Mouse (Mus musculus) stomach, postnatal 0 days (tissue): Measurements from ENCODE around the gene Jph4. TPM values are rescaled to one million over a fixed set of nuclear protein-coding genes. Genes with fewer than 3 reads are reported as not detected.
A peak's percentile ranks its signal among the peaks of the same experiment; 100 is the strongest.

Source experiments
- ATAC-seq: fragments of 200-750 bp; cut with Nextera tagmentation; 2 replicates; pipeline ENCODE4 v1.8.0; 2017; ENCODE audit not compliant: low FRiP score, low TSS enrichment
- DNase-seq: peaks from one replicate; pipeline ENCODE4 v3.0.0-alpha.2; 2016; ENCODE audit warnings: low spot score
- H3K27ac ChIP-seq: fragments of 300-500 bp; sonication (generic); replicated peaks from 2 replicates; pipeline ENCODE4 v1.5.1; 2014; ENCODE audit warnings: mild to moderate bottlenecking, control low read depth
- H3K27me3 ChIP-seq: fragments of 300-500 bp; sonication (generic); 2 replicates; pipeline ENCODE4 v1.6.1; 2014; ENCODE audit warnings: low read length; ENCODE audit not compliant: control insufficient read depth, insufficient read depth
- H3K36me3 ChIP-seq: fragments of 300-500 bp; sonication (generic); 2 replicates; pipeline ENCODE4 v1.6.1; 2014; ENCODE audit warnings: low read length, mixed read lengths; ENCODE audit not compliant: control insufficient read depth, insufficient read depth
- H3K4me1 ChIP-seq: fragments of 300-500 bp; sonication (generic); replicated peaks from 2 replicates; pipeline ENCODE4 v1.6.1; 2014; ENCODE audit warnings: antibody characterized with exemption; ENCODE audit not compliant: control insufficient read depth, insufficient read depth
- H3K4me2 ChIP-seq: fragments of 300-500 bp; sonication (generic); replicated peaks from 2 replicates; pipeline ENCODE4 v1.6.1; 2014; ENCODE audit warnings: low read depth, mild to moderate bottlenecking, control low read depth, moderate library complexity
- H3K4me3 ChIP-seq: fragments of 300-500 bp; sonication (generic); 2 replicates; pipeline ENCODE4 v1.5.1; 2014; ENCODE audit warnings: low read depth, low read length, control low read depth
- H3K9ac ChIP-seq: fragments of 300-500 bp; sonication (generic); 2 replicates; pipeline ENCODE4 v1.6.1; 2014; ENCODE audit warnings: mild to moderate bottlenecking, low read length, control low read depth, mixed read lengths
- H3K9me3 ChIP-seq: fragments of 300-500 bp; sonication (generic); 2 replicates; pipeline ENCODE4 v1.6.1; 2016; ENCODE audit warnings: low read length; ENCODE audit not compliant: control insufficient read depth
- CTCF ChIP-seq: IDR thresholded peaks from 2 replicates; pipeline ENCODE4 v1.5.1; 2016; ENCODE audit warnings: antibody characterized with exemption, low read depth, mild to moderate bottlenecking, moderate library complexity
- EP300 ChIP-seq: optimal IDR thresholded peaks from 2 replicates; pipeline ENCODE3; 2016; ENCODE audit warnings: antibody characterized with exemption
- WGBS: fragments of 180-500 bp; shearing (Covaris S2); extraction: QIAGEN DNeasy Blood & Tissue Kit; methylation state at CpG from one replicate; pipeline ENCODE4 v1.1.7; 2014; 5-methylcytosine and 5-hydroxymethylcytosine counted together
- polyA plus RNA-seq: library from polyadenylated mRNA; unstranded; fragments of >200 nt; fragmentation: Nextera tagmentation; extraction: Ambion mirVana; gene quantifications from 2 replicates; pipeline ENCODE4 v1.2.1, GENCODE M21; 2015

Jph4 gene
- polyA plus RNA-seq, 1 experiment from 2014 or later = 1.0 TPM

GRCm38 (mm10) chr14:55074416-55074815 lies 42.3 kb downstream of the Jph4 start:
- no peaks in the 10 kb centered on the region for H3K4me1 ChIP-seq
- TF ChIP-seq CTCF (no peak), EP300 (no peak)
- H3K27me3 ChIP-seq = no peaks in the 10 kb centered on the region
- no peak overlapping the region for H3K9ac ChIP-seq
- no peak overlapping the region for H3K27ac ChIP-seq
- no peaks in the 10 kb centered on the region for H3K36me3 ChIP-seq
- DNase-seq = no peak
- H3K4me2 ChIP-seq = no peak overlapping the region
- no peak for ATAC-seq
- no peaks in the 10 kb centered on the region for H3K9me3 ChIP-seq
- H3K4me3 ChIP-seq = no peak overlapping the region
- 89% methylated on average over 12 of the region's 12 CpGs for WGBS

- H3K4me1 ChIP-seq = no peaks in the 10 kb centered on the region
- H3K4me2 ChIP-seq = peak overlapping the region; percentile 35
- ATAC-seq (0 out of 2 replicates have a peak, but pooled peaks have one; percentile 41), DNase-seq (peak; percentile 60)
- 31% methylated on average over 19 of the region's 19 CpGs for WGBS
- H3K27ac ChIP-seq = no peak overlapping the region
- no peak for TF ChIP-seq EP300
- no peak for TF ChIP-seq CTCF
- H3K9me3 ChIP-seq = no peaks in the 10 kb centered on the region
- no peak overlapping the region for H3K9ac ChIP-seq
- H3K4me3 ChIP-seq = 0 out of 2 replicates have a peak overlapping the region, but pooled peaks have one; percentile 2
- H3K27me3 ChIP-seq = no peaks in the 10 kb centered on the region
- H3K36me3 ChIP-seq = no peaks in the 10 kb centered on the region
Measured at GRCm38 (mm10) chr14:55071756-55072155, 45.0 kb downstream of the Jph4 start.

GRCm38 (mm10) chr14:55066042-55066441 lies 50.7 kb downstream of the Jph4 start:
- H3K9ac ChIP-seq = no peak overlapping the region
- TF ChIP-seq CTCF = no peak
- TF ChIP-seq EP300 = no peak
- no peaks in the 10 kb centered on the region for H3K36me3 ChIP-seq
- no peak overlapping the region for H3K4me2 ChIP-seq
- no peaks in the 10 kb centered on the region for H3K27me3 ChIP-seq
- ATAC-seq = no peak
- DNase-seq = no peak
- no peak overlapping the region for H3K4me3 ChIP-seq
- no peaks in the 10 kb centered on the region for H3K4me1 ChIP-seq
- H3K27ac ChIP-seq = no peak overlapping the region
- H3K9me3 ChIP-seq = no peaks in the 10 kb centered on the region
- WGBS = 89% methylated on average over 8 of the region's 8 CpGs

GRCm38 (mm10) chr14:55065391-55065790 lies 51.3 kb downstream of the Jph4 start:
- no peak overlapping the region for H3K4me2 ChIP-seq
- no peak overlapping the region for H3K4me3 ChIP-seq
- H3K36me3 ChIP-seq = no peaks in the 10 kb centered on the region
- no peak overlapping the region for H3K27ac ChIP-seq
- no peaks in the 10 kb centered on the region for H3K27me3 ChIP-seq
- H3K9ac ChIP-seq = no peak overlapping the region
- ATAC-seq (no peak), DNase-seq (no peak)
- 88% methylated on average over 13 of the region's 13 CpGs for WGBS
- no peaks in the 10 kb centered on the region for H3K4me1 ChIP-seq
- TF ChIP-seq EP300 (no peak), CTCF (no peak)
- no peaks in the 10 kb centered on the region for H3K9me3 ChIP-seq

DNA sequence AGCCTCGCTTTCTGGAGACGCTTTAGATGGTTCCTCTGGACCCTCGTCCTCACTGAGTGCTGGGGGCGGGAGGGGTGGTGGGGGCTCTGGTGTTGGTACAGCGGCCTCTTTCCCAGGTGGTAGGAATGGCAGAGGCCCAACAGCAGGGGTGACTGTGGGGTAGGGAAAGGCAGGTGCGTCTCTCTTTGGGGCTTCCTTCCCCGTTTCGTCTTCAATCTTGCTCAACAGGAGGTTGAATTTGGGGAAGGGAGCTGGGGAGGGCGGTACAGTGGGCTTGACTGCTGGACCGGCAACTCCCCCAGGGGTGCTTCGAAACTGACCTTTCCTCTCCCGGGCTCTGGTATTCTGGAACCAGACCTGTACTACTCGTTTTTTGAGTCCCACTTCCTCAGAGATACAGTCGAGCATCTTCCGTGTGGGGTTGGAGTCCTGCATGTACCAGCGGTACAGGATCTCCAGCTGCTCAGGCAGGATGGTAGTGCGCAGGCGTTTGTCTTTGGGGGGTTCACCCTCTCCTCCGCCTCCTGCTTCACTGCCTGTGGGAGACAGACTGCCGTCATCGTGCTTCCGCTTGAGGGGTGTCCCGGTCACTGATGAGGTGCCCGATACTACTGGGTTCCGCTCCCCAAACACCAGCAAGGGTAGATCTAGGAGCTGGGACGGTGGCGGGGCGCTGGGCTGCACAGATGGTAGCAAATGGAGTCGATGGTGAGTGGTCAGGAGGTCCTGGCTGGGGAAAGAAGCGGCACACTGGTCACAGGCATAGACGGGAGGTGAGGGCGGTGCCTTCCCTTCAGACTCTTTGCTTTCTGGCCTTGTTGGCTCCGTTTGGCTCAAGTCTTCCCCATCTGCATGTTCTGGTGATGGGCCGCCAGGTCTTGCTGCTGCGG lies 52.0 kb downstream of the Jph4 start:
- no peak overlapping the region for H3K4me3 ChIP-seq
- TF ChIP-seq CTCF (no peak), EP300 (no peak)
- no peak for DNase-seq
- H3K9ac ChIP-seq = no peak overlapping the region
- H3K4me1 ChIP-seq = no peaks in the 10 kb centered on the region
- no peaks in the 10 kb centered on the region for H3K27me3 ChIP-seq
- H3K9me3 ChIP-seq = no peaks in the 10 kb centered on the region
- no peak for ATAC-seq
- WGBS = 84% methylated on average over 35 of the region's 35 CpGs
- H3K27ac ChIP-seq = no peak overlapping the region
- H3K4me2 ChIP-seq = no peak overlapping the region
- H3K36me3 ChIP-seq = no peaks in the 10 kb centered on the region
